Mouse (Mus musculus) megakaryocyte, adult 5-6 weeks (primary cell): ENCODE data around the gene Gfpt2. TPM values are rescaled to one million over a fixed set of nuclear protein-coding genes. Genes with fewer than 3 reads are reported as not detected.

ENCODE experiments used
- ATAC-seq: 2 replicates; pipeline ENCODE4 v1.8.0; 2016; ENCODE audit warnings: mild to moderate bottlenecking, inconsistent platforms; ENCODE audit not compliant: poor library complexity, severe bottlenecking
- total RNA-seq, 2 experiments: library from RNA; stranded (forward) in 1 of 2; stranded (reverse) in 1 of 2; fragments of 153-499, 151-499 nt in 1 of 2; fragments of 221-1000, 200-1000 nt in 1 of 2; gene quantifications; 2 replicates each; pipeline versions ENCODE4 v1.2.3 to v1.2.4; 2015 to 2017

Gfpt2 gene
- total RNA-seq, 2 experiments from 2014 or later, result 0.11 TPM; not detected in 1

DNA sequence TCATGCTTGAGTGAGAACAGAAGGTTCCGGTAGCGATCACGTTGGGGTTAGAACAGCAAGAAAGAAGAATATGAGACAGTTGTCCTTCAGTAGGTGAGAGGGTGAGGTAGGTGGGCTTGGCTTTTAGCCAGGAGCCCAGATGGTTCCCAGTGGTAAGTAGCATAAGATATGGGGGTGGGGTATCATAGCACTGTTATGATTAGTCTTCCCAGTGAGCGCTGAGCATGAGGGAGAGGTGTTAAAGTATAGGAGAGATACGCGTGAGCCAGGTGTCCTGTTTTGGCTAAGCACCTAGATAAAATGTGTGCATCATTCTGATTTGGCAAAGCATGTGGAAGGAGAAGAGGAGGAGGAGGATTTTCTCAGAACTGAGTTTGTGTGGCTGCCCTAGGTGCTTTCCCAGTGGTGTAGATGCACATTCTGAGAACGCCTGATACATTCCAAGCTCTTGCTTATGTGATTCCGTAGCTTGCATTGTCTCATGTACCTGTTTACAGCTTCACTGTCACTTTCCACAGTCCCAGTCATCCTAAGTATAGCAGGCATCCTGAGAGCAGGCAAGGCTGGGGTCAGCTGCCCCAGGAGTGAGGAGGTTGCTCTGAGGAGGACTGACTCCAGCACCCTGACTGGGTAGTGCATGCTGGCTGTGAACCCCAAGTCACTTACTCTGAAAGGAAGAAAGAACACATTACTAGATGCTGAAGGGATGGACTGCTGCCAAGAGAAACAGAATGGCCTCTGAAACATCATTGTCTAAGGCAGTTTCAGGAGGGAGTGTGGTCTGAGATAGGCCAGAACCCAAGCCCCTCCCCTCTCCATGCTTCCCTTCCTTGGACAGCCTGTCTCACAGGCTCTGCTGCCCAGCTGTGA lies 83.2 kb downstream of the Gfpt2 start:
- ATAC-seq, result no peak

DNA sequence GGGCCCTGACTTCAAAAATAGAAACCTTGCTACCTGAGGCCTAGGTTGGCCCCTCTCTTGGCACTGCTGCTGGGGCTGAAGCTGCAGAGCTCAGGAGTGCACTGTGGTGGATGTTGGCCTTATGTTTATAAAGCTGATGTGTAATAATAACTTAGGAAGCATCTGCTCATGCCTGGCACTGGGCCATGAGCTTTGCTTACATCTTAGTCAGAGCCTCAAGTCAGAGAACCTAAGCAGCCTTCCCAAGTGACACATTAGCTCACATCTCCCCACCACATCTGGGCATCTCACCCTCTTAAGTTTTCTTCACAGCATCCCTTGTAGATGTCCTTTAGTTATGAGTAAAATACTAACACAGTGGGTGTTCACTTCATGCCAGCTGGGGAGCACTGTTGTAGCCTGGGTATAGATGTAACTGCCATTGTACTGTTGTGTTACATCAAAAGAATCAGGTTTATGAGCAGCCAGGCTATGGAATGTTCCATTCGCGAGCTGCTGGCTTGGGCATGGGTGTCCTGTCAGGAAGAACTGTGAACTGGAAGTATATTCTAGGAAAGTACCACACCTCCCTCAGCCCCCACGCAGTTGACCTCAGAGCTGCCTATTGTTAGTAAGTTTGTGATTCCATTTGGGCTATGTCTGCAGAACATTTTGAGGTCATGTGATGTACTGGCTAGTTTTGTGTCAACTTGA lies 86.1 kb downstream of the Gfpt2 start:
- no peak for ATAC-seq

DNA sequence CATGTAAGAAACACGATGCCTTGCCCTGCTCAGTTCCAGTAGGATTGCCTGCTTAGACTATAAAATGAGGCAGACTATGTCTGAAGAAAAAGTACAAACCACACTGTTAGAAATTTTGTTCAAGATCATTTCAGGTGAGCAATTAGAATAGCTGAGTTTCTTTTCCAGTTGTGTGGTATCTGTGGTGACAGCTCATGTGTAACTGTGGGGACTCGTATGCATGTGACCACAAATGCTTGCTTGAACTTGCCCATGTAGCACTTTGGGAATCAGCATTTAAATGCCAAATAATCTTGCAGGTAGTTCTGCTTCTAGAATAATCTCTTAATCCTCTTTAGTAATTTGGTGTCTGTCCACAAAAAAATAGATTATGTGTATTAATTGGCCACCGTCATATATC lies 89.4 kb downstream of the Gfpt2 start:
- ATAC-seq, result no peak

Other genes with a start within 250 kb of the Gfpt2 start
- gene Olfr1380, start 237.3 kb upstream of the Gfpt2 start, total RNA-seq (2015), result not detected in 2 replicates
- not detected in 2 replicates for gene Olfr1380, start 237.3 kb upstream of the Gfpt2 start, total RNA-seq (2017)
- 0.09 TPM in 1 of 2 replicates, not detected in the other for gene Flt4, start 184.9 kb upstream of the Gfpt2 start, total RNA-seq (2015)
- gene Flt4, start 184.9 kb upstream of the Gfpt2 start, total RNA-seq (2017), result not detected in 2 replicates
- gene Scgb3a1, start 130.6 kb upstream of the Gfpt2 start, total RNA-seq (2015), result not detected in 2 replicates
- gene Scgb3a1, start 130.6 kb upstream of the Gfpt2 start, total RNA-seq (2017), result not detected in 2 replicates
- 65.2 and 67.0 TPM in 2 replicates for gene Cnot6, start 81.5 kb upstream of the Gfpt2 start, total RNA-seq (2015)
- 45.4 and 58.5 TPM in 2 replicates for gene Cnot6, start 81.5 kb upstream of the Gfpt2 start, total RNA-seq (2017)
- gene Mapk9, start 52.6 kb downstream of the Gfpt2 start, total RNA-seq (2015), result 27.4 and 32.4 TPM in 2 replicates
- 37.8 and 44.9 TPM in 2 replicates for gene Mapk9, start 52.6 kb downstream of the Gfpt2 start, total RNA-seq (2017)
- 0.13 and 0.27 TPM in 2 replicates for gene Rasgef1c, start 107.7 kb downstream of the Gfpt2 start, total RNA-seq (2015)
- gene Rasgef1c, start 107.7 kb downstream of the Gfpt2 start, total RNA-seq (2017), result not detected in 2 replicates
- gene Rnf130, start 231.2 kb downstream of the Gfpt2 start, total RNA-seq (2015), result 424 and 462 TPM in 2 replicates
- 408 and 436 TPM in 2 replicates for gene Rnf130, start 231.2 kb downstream of the Gfpt2 start, total RNA-seq (2017)